Mouse (Mus musculus) heart, postnatal 0 days (tissue): ENCODE results near the gene Slc22a12. TPM values are rescaled to one million over a fixed set of nuclear protein-coding genes. Genes with fewer than 3 reads are reported as not detected.

Source experiments
- ATAC-seq: fragments of 200-750 bp; cut with Nextera tagmentation; 2 replicates; pipeline ENCODE4 v1.8.0; 2017; ENCODE audit warnings: low read depth, moderate number of reproducible peaks, moderate library complexity; ENCODE audit not compliant: insufficient read depth
- DNase-seq: peaks from one replicate; pipeline ENCODE4 v3.0.0-alpha.2; 2016; ENCODE audit warnings: low spot score
- H3K27ac ChIP-seq: fragments of 300-500 bp; sonication (generic); 2 replicates; pipeline ENCODE4 v1.5.1; 2014; ENCODE audit warnings: low read depth, mild to moderate bottlenecking
- H3K27me3 ChIP-seq: fragments of 300-500 bp; sonication (generic); 2 replicates; pipeline ENCODE4 v1.6.1; 2014; ENCODE audit warnings: low read length, mixed read lengths; ENCODE audit not compliant: control insufficient read depth, insufficient read depth
- H3K36me3 ChIP-seq: fragments of 300-500 bp; sonication (generic); replicated peaks from 2 replicates; pipeline ENCODE4 v1.6.1; 2014; ENCODE audit warnings: low read length, mixed read lengths; ENCODE audit not compliant: control insufficient read depth, insufficient read depth
- H3K4me1 ChIP-seq: fragments of 300-500 bp; sonication (generic); 2 replicates; pipeline ENCODE4 v1.6.1; 2014; ENCODE audit warnings: antibody characterized with exemption; ENCODE audit not compliant: control insufficient read depth, insufficient read depth
- H3K4me2 ChIP-seq: fragments of 300-500 bp; sonication (generic); 2 replicates; pipeline ENCODE4 v1.6.1; 2014; ENCODE audit warnings: low read depth, mild to moderate bottlenecking, low read length, moderate library complexity
- H3K4me3 ChIP-seq: fragments of 300-500 bp; sonication (generic); 2 replicates; pipeline ENCODE4 v1.5.1; 2014; ENCODE audit warnings: low read depth, low read length
- H3K9ac ChIP-seq: fragments of 300-500 bp; sonication (generic); replicated peaks from 2 replicates; pipeline ENCODE4 v1.6.1; 2014; ENCODE audit warnings: low read depth, low read length, mixed read lengths
- H3K9me3 ChIP-seq: fragments of 300-500 bp; sonication (generic); replicated peaks from 2 replicates; pipeline ENCODE4 v1.6.1; 2016; ENCODE audit warnings: low read length; ENCODE audit not compliant: control insufficient read depth
- CTCF ChIP-seq: IDR thresholded peaks from 2 replicates; pipeline ENCODE4 v1.5.1; 2016; ENCODE audit warnings: antibody characterized with exemption, control low read depth, low read depth
- EP300 ChIP-seq: IDR thresholded peaks from 2 replicates; pipeline ENCODE4 v1.6.1; 2016; ENCODE audit warnings: antibody characterized with exemption, low read depth
- WGBS: fragments of 180-500 bp; shearing (Covaris S2); extraction: QIAGEN DNeasy Blood & Tissue Kit; methylation state at CpG from one replicate; pipeline ENCODE4 v1.1.7; 2014; 5-methylcytosine and 5-hydroxymethylcytosine counted together
- polyA plus RNA-seq: library from polyadenylated mRNA; unstranded; fragments of >200 nt; fragmentation: Nextera tagmentation; extraction: Ambion mirVana; gene quantifications from 2 replicates; pipeline ENCODE4 v1.2.1, GENCODE M21; 2015
- total RNA-seq: library from RNA; depleted of rRNA; stranded (reverse); fragments of >200 nt; gene quantifications from 2 replicates; pipeline ENCODE4 v1.2.3, GENCODE M21; 2014; ENCODE audit warnings: low replicate concordance; rRNA removed

Slc22a12 gene
- total RNA-seq, result not detected in 2 replicates
- not detected in 2 replicates for polyA plus RNA-seq

- no peak for DNase-seq
- TF ChIP-seq CTCF (no peak), EP300 (no peak)
- H3K4me2 ChIP-seq, result no peak within 1 kb of the TSS
- 82% methylated on average over 16 of the region's 16 CpGs for WGBS
- H3K9ac ChIP-seq, result no peak within 1 kb of the TSS
- no peaks in the 10 kb centered on the region for H3K36me3 ChIP-seq
- no peak within 1 kb of the TSS for H3K27ac ChIP-seq
- H3K4me1 ChIP-seq, result no peaks in the 10 kb centered on the region
- H3K4me3 ChIP-seq, result no peak within 1 kb of the TSS
- ATAC-seq, result no peak
- H3K9me3 ChIP-seq, result no peaks in the 10 kb centered on the region
- H3K27me3 ChIP-seq, result no peaks in the 10 kb centered on the region
Observed at GRCm38 (mm10) chr19:6542367-6543034, at the start of gene Slc22a12. TSS of gene Slc22a12 (minus strand) at chr19:6543032.

GRCm38 (mm10) chr19:6572001-6572400 lies 29.2 kb upstream of the Slc22a12 start:
- WGBS, result 28% methylated on average over 4 of the region's 4 CpGs
- H3K27me3 ChIP-seq, result peaks cover 9% of the 10 kb centered on the region; the same call in 1 of the 2 replicates
- no peak overlapping the region for H3K9ac ChIP-seq
- H3K4me1 ChIP-seq, result no peaks in the 10 kb centered on the region
- no peaks in the 10 kb centered on the region for H3K9me3 ChIP-seq
- no peak overlapping the region for H3K4me2 ChIP-seq
- TF ChIP-seq EP300, result no peak
- TF ChIP-seq CTCF, result no peak
- DNase-seq, result no peak
- H3K27ac ChIP-seq, result no peak overlapping the region
- no peaks in the 10 kb centered on the region for H3K36me3 ChIP-seq
- ATAC-seq, result no peak
- H3K4me3 ChIP-seq, result no peak overlapping the region

GRCm38 (mm10) chr19:6571476-6571875 lies 28.6 kb upstream of the Slc22a12 start:
- Histone ChIP-seq H3K27ac (no peak overlapping the region), H3K4me2 (no peak overlapping the region), H3K4me1 (no peaks in the 10 kb centered on the region), H3K4me3 (no peak overlapping the region), H3K36me3 (no peaks in the 10 kb centered on the region), H3K27me3 (peaks cover 9% of the 10 kb centered on the region; the same call in 1 of the 2 replicates), H3K9me3 (no peaks in the 10 kb centered on the region), H3K9ac (no peak overlapping the region)
- ATAC-seq (no peak), DNase-seq (no peak)
- 61% methylated on average over 5 of the region's 5 CpGs for WGBS
- TF ChIP-seq CTCF (no peak), EP300 (no peak)

GRCm38 (mm10) chr19:6569561-6569960 lies 26.7 kb upstream of the Slc22a12 start:
- Histone ChIP-seq H3K4me2 (no peak overlapping the region), H3K27ac (no peak overlapping the region), H3K9me3 (no peaks in the 10 kb centered on the region), H3K9ac (no peak overlapping the region), H3K4me3 (no peak overlapping the region), H3K4me1 (no peaks in the 10 kb centered on the region), H3K36me3 (no peaks in the 10 kb centered on the region), H3K27me3 (no peaks in the 10 kb centered on the region; the same call in 1 of the 2 replicates)
- DNase-seq (no peak), ATAC-seq (no peak)
- WGBS, result 37% methylated on average over 5 of the region's 5 CpGs
- TF ChIP-seq EP300 (no peak), CTCF (no peak)

- no peaks in the 10 kb centered on the region for H3K4me1 ChIP-seq
- 69% methylated on average over 5 of the region's 5 CpGs for WGBS
Observed at GRCm38 (mm10) chr19:6569021-6569420, 26.2 kb upstream of the Slc22a12 start.

More at GRCm38 (mm10) chr19:6569021-6569420, 26.2 kb upstream of the Slc22a12 start:
- TF ChIP-seq EP300 (no peak), CTCF (no peak)
- H3K27ac ChIP-seq, result no peak overlapping the region
- H3K4me3 ChIP-seq, result no peak overlapping the region
- no peak overlapping the region for H3K4me2 ChIP-seq
- no peaks in the 10 kb centered on the region; the same call in 1 of the 2 replicates for H3K27me3 ChIP-seq
- no peaks in the 10 kb centered on the region for H3K9me3 ChIP-seq
- DNase-seq, result no peak
- ATAC-seq, result no peak
- H3K9ac ChIP-seq, result no peak overlapping the region
- no peaks in the 10 kb centered on the region for H3K36me3 ChIP-seq
